Comparison of ENCODE assay signal across 8 mouse cellular contexts in genomic region chr14:55635523-55636007, GRCm38 (mm10). TPM values are rescaled to one million over a fixed set of nuclear protein-coding genes. Genes with fewer than 3 reads are reported as not detected.
A peak's percentile ranks its signal among the peaks of the same experiment; 100 is the strongest.
DNase-seq lines count a peak whose midpoint lies in the region; ATAC-seq and TF ChIP-seq lines count a peak whose summit lies in the region.

Gene Ipo4 (minus strand): TSS chr14:55635957.

- H3K4me2 ChIP-seq in forebrain, postnatal 0 days (ENCODE audit: low read depth) = peak within 1 kb of the TSS; percentile 82
- H3K4me2 ChIP-seq in lung, embryonic 15.5 days = peak within 1 kb of the TSS; percentile 98

- peak; percentile 89 for ATAC-seq in G1E (ENCODE audit: extremely low read depth, insufficient number of reproducible peaks, low FRiP score, poor library complexity, severe bottlenecking)
- ATAC-seq in forebrain, postnatal 0 days = peak; percentile 97
- ATAC-seq in lung, embryonic 15.5 days (ENCODE audit: borderline replicate concordance, extremely low read depth, low FRiP score, low TSS enrichment) = peak; percentile 87

- peak within 1 kb of the TSS; percentile 81 for H3K4me3 ChIP-seq in G1E (ENCODE audit: low read depth, low read length)
- H3K4me3 ChIP-seq in forebrain, postnatal 0 days (ENCODE audit: low read depth, low read length) = peak within 1 kb of the TSS; percentile 69
- peak within 1 kb of the TSS; percentile 80 for H3K4me3 ChIP-seq in lung, embryonic 15.5 days

- no peaks in the 10 kb centered on the region for H3K9me3 ChIP-seq in G1E (replicated peaks)
- no peaks in the 10 kb centered on the region for H3K9me3 ChIP-seq in forebrain, postnatal 0 days (ENCODE audit: low read length)
- no peaks in the 10 kb centered on the region for H3K9me3 ChIP-seq in lung, embryonic 15.5 days

- peak within 1 kb of the TSS; percentile 78 for H3K27ac ChIP-seq in forebrain, postnatal 0 days (ENCODE audit: low read depth, low read length)
- peak within 1 kb of the TSS; percentile 58 for H3K27ac ChIP-seq in lung, embryonic 15.5 days

- H3K27me3 ChIP-seq in G1E (ENCODE audit: insufficient read depth, low read length) = no peaks in the 10 kb centered on the region
- no peaks in the 10 kb centered on the region for H3K27me3 ChIP-seq in forebrain, postnatal 0 days (ENCODE audit: insufficient read depth, low read length)
- H3K27me3 ChIP-seq in lung, embryonic 15.5 days = no peaks in the 10 kb centered on the region

- 2% methylated on average over 33 of the region's 33 CpGs for WGBS in forebrain, postnatal 0 days
- 1% methylated on average over 33 of the region's 33 CpGs for WGBS in lung, embryonic 15.5 days

- peak; percentile 76 for DNase-seq in G1E (ENCODE audit: low spot score)
- peak; percentile 84 to 89 for DNase-seq in cerebellum, adult 18-20 months
- peak; percentile 93 for DNase-seq in forebrain, postnatal 0 days
- peak; percentile 90 for DNase-seq in heart, postnatal 4 days
- DNase-seq in layer of hippocampus, adult 8-10 months (ENCODE audit: low spot score in 2 of 2) = peak; percentile 87 to 88
- peak; percentile 79 for DNase-seq in ovary, adult 18-20 months (ENCODE audit: low spot score)
- peak; percentile 93 for DNase-seq in thymus, postnatal 0 days (ENCODE audit: low spot score)

- TF ChIP-seq CTCF in G1E (IDR thresholded peaks at IDR 0.05; ENCODE audit: low read depth, low read length) = no peak
- TF ChIP-seq CTCF in forebrain, postnatal 0 days (IDR thresholded peaks at IDR 0.05; ENCODE audit: low read depth) = no peak

- peaks cover 59% of the 10 kb centered on the region for H3K4me1 ChIP-seq in G1E (ENCODE audit: insufficient read depth, low read depth, low read length)
- H3K4me1 ChIP-seq in forebrain, postnatal 0 days (ENCODE audit: insufficient read depth) = no peaks in the 10 kb centered on the region
- peaks cover 15% of the 10 kb centered on the region; the same call in 1 of the 2 replicates for H3K4me1 ChIP-seq in lung, embryonic 15.5 days

- peak within 1 kb of the TSS; percentile 68 for H3K9ac ChIP-seq in forebrain, postnatal 0 days
- peak within 1 kb of the TSS; percentile 81 for H3K9ac ChIP-seq in lung, embryonic 15.5 days

- H3K36me3 ChIP-seq in G1E (replicated peaks) = peaks cover 93% of the 10 kb centered on the region
- peaks cover 64% of the 10 kb centered on the region for H3K36me3 ChIP-seq in forebrain, postnatal 0 days (ENCODE audit: insufficient read depth)
- H3K36me3 ChIP-seq in lung, embryonic 15.5 days = peaks cover 72% of the 10 kb centered on the region

RNA-seq across cellular contexts. Expression of gene Ipo4, which starts in this region (rescaled TPM):
- 24.1 and 49.6 TPM in 2 replicates for total RNA-seq in G1E (2014; fragmentation: Nextera tagmentation)
- 18.1 and 24.9 TPM in 2 replicates for total RNA-seq in G1E (2017)
- 32.7 and 75.8 TPM in 2 replicates for polyA plus RNA-seq in G1E (2012)
- total RNA-seq in forebrain, postnatal 0 days (2014; rRNA removed) = 79.8 and 92.0 TPM in 2 replicates
- polyA plus RNA-seq in forebrain, postnatal 0 days (2015; fragmentation: Nextera tagmentation; extraction: Ambion mirVana) = 82.4 and 90.9 TPM in 2 replicates
- total RNA-seq in heart, postnatal 4 days (2021) = 10 to 100 TPM; 64.6 to 67.1 TPM
- 100 to 1,000 TPM; 121 to 153 (median 140) TPM for total RNA-seq in layer of hippocampus, adult 8-10 months (2022)
- polyA plus RNA-seq in lung, embryonic 15.5 days (2015; fragmentation: Nextera tagmentation; extraction: Ambion mirVana) = 81.2 and 95.6 TPM in 2 replicates
- 32.8 and 39.6 TPM in 2 replicates for polyA plus RNA-seq in thymus, postnatal 0 days (2015; fragmentation: Nextera tagmentation; extraction: Ambion mirVana)

Comparison
In these comparisons a context has a peak if more than half of its experiments do, and no peak if none do; other contexts are left out.
1. Peak in every context shown above with its lines: DNase-seq, ATAC-seq, H3K4me3 ChIP-seq and H3K27ac ChIP-seq.